Mouse (Mus musculus) right cerebral cortex, postnatal 4 days (tissue): ENCODE measurements around the gene Gstm2.
"Not testable (repeated sequence)": the region's sequence is repeated elsewhere in the genome, so short reads cannot be mapped to it uniquely, and the experiment has no call there.

Source experiments
- DNase-seq: peaks from one replicate; pipeline ENCODE4 v3.0.0-alpha.2; 2022

Gstm2 gene

GRCm38 (mm10) chr3:107986041-107986562 lies at the start of gene Gstm2:
Gstm2 (minus strand) TSS chr3:107986453.
- DNase-seq = no peak

GRCm38 (mm10) chr3:108033156-108033555 lies 46.9 kb upstream of the Gstm2 start:
- no peak for DNase-seq

GRCm38 (mm10) chr3:108032113-108032512 lies 45.9 kb upstream of the Gstm2 start:
- no peak for DNase-seq

GRCm38 (mm10) chr3:108028641-108029365 lies 42.5 kb upstream of the Gstm2 start:
- DNase-seq = no peak

- DNase-seq = no peak
These were observed 40.3 kb upstream of the Gstm2 start for GRCm38 (mm10) chr3:108026597-108026996.

- DNase-seq = no peak
These were observed 39.8 kb upstream of the Gstm2 start for GRCm38 (mm10) chr3:108026049-108026448.

GRCm38 (mm10) chr3:108025318-108025717 lies 39.1 kb upstream of the Gstm2 start:
- no peak for DNase-seq

GRCm38 (mm10) chr3:108022650-108023049 lies 36.4 kb upstream of the Gstm2 start:
- DNase-seq = no peak

GRCm38 (mm10) chr3:108020351-108021022 lies 34.2 kb upstream of the Gstm2 start:
- not testable (repeated sequence) for DNase-seq

GRCm38 (mm10) chr3:108019226-108019625 lies 33.0 kb upstream of the Gstm2 start:
- DNase-seq = not testable (repeated sequence)

- DNase-seq = no peak
These were observed 32.1 kb upstream of the Gstm2 start for GRCm38 (mm10) chr3:108018190-108018820.

- peak; percentile 92 for DNase-seq
These were observed 31.4 kb upstream of the Gstm2 start, which contains the start of gene Gstm1 for GRCm38 (mm10) chr3:108017473-108018189. Gstm1 (minus strand) TSS chr3:108017973.

- not testable (repeated sequence) for DNase-seq
These were observed 30.2 kb upstream of the Gstm2 start for GRCm38 (mm10) chr3:108016468-108016867.

- no peak for DNase-seq
These were observed 28.7 kb upstream of the Gstm2 start for GRCm38 (mm10) chr3:108014974-108015346.

GRCm38 (mm10) chr3:108014098-108014973 lies 28.1 kb upstream of the Gstm2 start:
- no peak for DNase-seq

GRCm38 (mm10) chr3:108013331-108013871 lies 27.1 kb upstream of the Gstm2 start:
- DNase-seq = no peak

- no peak for DNase-seq
These were observed 25.3 kb upstream of the Gstm2 start for GRCm38 (mm10) chr3:108011558-108011957.

- peak; percentile 40 for DNase-seq
These were observed 24.0 kb upstream of the Gstm2 start for GRCm38 (mm10) chr3:108010286-108010685.

- DNase-seq = no peak
These were observed 15.8 kb upstream of the Gstm2 start for GRCm38 (mm10) chr3:108002021-108002420.

GRCm38 (mm10) chr3:107999491-107999890 lies 13.2 kb upstream of the Gstm2 start:
- DNase-seq = no peak

GRCm38 (mm10) chr3:107998591-107998990 lies 12.3 kb upstream of the Gstm2 start:
- no peak for DNase-seq

- DNase-seq = no peak
These were observed 10.3 kb upstream of the Gstm2 start for GRCm38 (mm10) chr3:107996576-107996975.
